Mouse (Mus musculus) midbrain, embryonic 13.5 days (tissue): Measurements from ENCODE around the gene Nhsl2. TPM values are rescaled to one million over a fixed set of nuclear protein-coding genes. Genes with fewer than 3 reads are reported as not detected.
A peak's percentile ranks its signal among the peaks of the same experiment; 100 is the strongest.

Experiments
- ATAC-seq: fragments of 200-750 bp; cut with Nextera tagmentation; 2 replicates; pipeline ENCODE4 v1.8.0; 2017; ENCODE audit warnings: mild to moderate bottlenecking, moderate TSS enrichment, moderate library complexity
- H3K27ac ChIP-seq: fragments of 300-500 bp; sonication (generic); 2 replicates; pipeline ENCODE4 v1.5.1; 2015; ENCODE audit warnings: inconsistent platforms, mild to moderate bottlenecking, moderate library complexity
- H3K27me3 ChIP-seq: fragments of 300-500 bp; sonication (generic); 2 replicates; pipeline ENCODE4 v1.6.1; 2015; ENCODE audit warnings: mild to moderate bottlenecking, inconsistent platforms
- H3K36me3 ChIP-seq: fragments of 300-500 bp; sonication (generic); 2 replicates; pipeline ENCODE4 v1.6.1; 2015; ENCODE audit warnings: mild to moderate bottlenecking, inconsistent platforms
- H3K4me1 ChIP-seq: fragments of 300-500 bp; sonication (generic); replicated peaks from 2 replicates; pipeline ENCODE4 v1.6.1; 2015; ENCODE audit warnings: inconsistent platforms
- H3K4me2 ChIP-seq: fragments of 300-500 bp; sonication (generic); replicated peaks from 2 replicates; pipeline ENCODE4 v1.6.1; 2015; ENCODE audit warnings: moderate library complexity, mild to moderate bottlenecking, inconsistent platforms
- H3K4me3 ChIP-seq: fragments of 300-500 bp; sonication (generic); replicated peaks from 2 replicates; pipeline ENCODE4 v1.5.1; 2015; ENCODE audit warnings: mild to moderate bottlenecking, inconsistent platforms
- H3K9ac ChIP-seq: fragments of 300-500 bp; sonication (generic); replicated peaks from 2 replicates; pipeline ENCODE4 v1.6.1; 2015; ENCODE audit warnings: mild to moderate bottlenecking, inconsistent platforms
- H3K9me3 ChIP-seq: fragments of 300-500 bp; sonication (generic); 2 replicates; pipeline ENCODE4 v1.6.1; 2016; ENCODE audit warnings: mild to moderate bottlenecking, inconsistent platforms
- WGBS: fragments of 180-500 bp; shearing (Covaris S2); methylation state at CpG from one replicate; pipeline ENCODE4 v1.1.7; 2015; 5-methylcytosine and 5-hydroxymethylcytosine counted together
- polyA plus RNA-seq: library from polyadenylated mRNA; unstranded; fragments of >200 nt; fragmentation: Nextera tagmentation; extraction: Ambion mirVana; gene quantifications from 2 replicates; pipeline ENCODE4 v1.2.1, GENCODE M21; 2015

The Nhsl2 gene
- polyA plus RNA-seq, 1 experiment from 2014 or later = 7.3 TPM

- H3K9ac ChIP-seq = no peak overlapping the region
- no peak overlapping the region for H3K4me3 ChIP-seq
- peaks cover 42% of the 10 kb centered on the region for H3K27me3 ChIP-seq
- no peaks in the 10 kb centered on the region for H3K36me3 ChIP-seq
- H3K4me2 ChIP-seq = no peak overlapping the region
- no peak overlapping the region for H3K27ac ChIP-seq
- 75% methylated on average over 2 of the region's 2 CpGs for WGBS
- no peak for ATAC-seq
- no peaks in the 10 kb centered on the region for H3K9me3 ChIP-seq
- no peaks in the 10 kb centered on the region for H3K4me1 ChIP-seq
These were observed 79.9 kb downstream of the Nhsl2 start for GRCm38 (mm10) chrX:101929131-101929530.

GRCm38 (mm10) chrX:101930301-101930700 lies 81.1 kb downstream of the Nhsl2 start:
- Histone ChIP-seq H3K27ac (no peak overlapping the region), H3K4me2 (no peak overlapping the region), H3K9me3 (no peaks in the 10 kb centered on the region), H3K27me3 (peaks cover 52% of the 10 kb centered on the region), H3K4me1 (no peaks in the 10 kb centered on the region), H3K36me3 (no peaks in the 10 kb centered on the region), H3K4me3 (no peak overlapping the region), H3K9ac (no peak overlapping the region)
- WGBS = 93% methylated on average over 6 of the region's 6 CpGs
- no peak for ATAC-seq

GRCm38 (mm10) chrX:101931016-101931415 lies 81.8 kb downstream of the Nhsl2 start:
- no peak for ATAC-seq
- peaks cover 54% of the 10 kb centered on the region for H3K27me3 ChIP-seq

GRCm38 (mm10) chrX:101932244-101932643 lies 83.1 kb downstream of the Nhsl2 start:
- H3K4me2 ChIP-seq = no peak overlapping the region
- WGBS = 85% methylated on average over 7 of the region's 7 CpGs
- no peaks in the 10 kb centered on the region for H3K4me1 ChIP-seq
- no peak for ATAC-seq
- H3K9me3 ChIP-seq = no peaks in the 10 kb centered on the region
- peaks cover 58% of the 10 kb centered on the region for H3K27me3 ChIP-seq
- H3K36me3 ChIP-seq = no peaks in the 10 kb centered on the region
- H3K9ac ChIP-seq = no peak overlapping the region
- H3K27ac ChIP-seq = no peak overlapping the region
- no peak overlapping the region for H3K4me3 ChIP-seq

More at GRCm38 (mm10) chrX:101931016-101931415, 81.8 kb downstream of the Nhsl2 start:
- 90% methylated on average over 5 of the region's 5 CpGs for WGBS
- Histone ChIP-seq H3K4me2 (no peak overlapping the region), H3K9me3 (no peaks in the 10 kb centered on the region), H3K9ac (no peak overlapping the region), H3K4me3 (no peak overlapping the region), H3K36me3 (no peaks in the 10 kb centered on the region), H3K4me1 (no peaks in the 10 kb centered on the region), H3K27ac (no peak overlapping the region)

GRCm38 (mm10) chrX:101933346-101933745 lies 84.2 kb downstream of the Nhsl2 start:
- ATAC-seq = no peak
- WGBS = 90% methylated on average over 5 of the region's 5 CpGs
- peaks cover 57% of the 10 kb centered on the region for H3K27me3 ChIP-seq

GRCm38 (mm10) chrX:101935291-101935840 lies 86.2 kb downstream of the Nhsl2 start:
- H3K4me2 ChIP-seq = no peak overlapping the region
- H3K9me3 ChIP-seq = no peaks in the 10 kb centered on the region
- WGBS = 41% methylated on average over 3 of the region's 3 CpGs
- H3K4me3 ChIP-seq = no peak overlapping the region
- no peaks in the 10 kb centered on the region for H3K4me1 ChIP-seq
- no peaks in the 10 kb centered on the region for H3K36me3 ChIP-seq
- no peak for ATAC-seq
- H3K9ac ChIP-seq = no peak overlapping the region
- peaks cover 60% of the 10 kb centered on the region; the same call in 1 of the 2 replicates for H3K27me3 ChIP-seq
- H3K27ac ChIP-seq = no peak overlapping the region

More at GRCm38 (mm10) chrX:101933346-101933745, 84.2 kb downstream of the Nhsl2 start:
- no peak overlapping the region for H3K9ac ChIP-seq
- no peaks in the 10 kb centered on the region for H3K9me3 ChIP-seq
- H3K4me1 ChIP-seq = no peaks in the 10 kb centered on the region
- H3K36me3 ChIP-seq = no peaks in the 10 kb centered on the region
- H3K27ac ChIP-seq = no peak overlapping the region
- no peak overlapping the region for H3K4me3 ChIP-seq
- H3K4me2 ChIP-seq = no peak overlapping the region

GRCm38 (mm10) chrX:101939486-101939885 lies 90.3 kb downstream of the Nhsl2 start:
- no peak overlapping the region for H3K4me3 ChIP-seq
- H3K27ac ChIP-seq = no peak overlapping the region
- no peak overlapping the region for H3K9ac ChIP-seq
- WGBS = 91% methylated on average over 5 of the region's 5 CpGs
- no peak overlapping the region for H3K4me2 ChIP-seq
- no peak for ATAC-seq
- H3K27me3 ChIP-seq = peaks cover 55% of the 10 kb centered on the region; the same call in 1 of the 2 replicates
- H3K9me3 ChIP-seq = no peaks in the 10 kb centered on the region
- no peaks in the 10 kb centered on the region for H3K36me3 ChIP-seq
- 0 out of 2 replicates have a peak, but pooled peaks cover 2% of the 10 kb centered on the region for H3K4me1 ChIP-seq

GRCm38 (mm10) chrX:101942461-101942896 lies 93.3 kb downstream of the Nhsl2 start:
- no peaks in the 10 kb centered on the region for H3K9me3 ChIP-seq
- WGBS = 18% methylated on average over 6 of the region's 6 CpGs
- H3K4me3 ChIP-seq = no peak overlapping the region
- H3K9ac ChIP-seq = no peak overlapping the region
- ATAC-seq = peak; percentile 90
- no peaks in the 10 kb centered on the region for H3K36me3 ChIP-seq
- H3K27ac ChIP-seq = no peak overlapping the region
- H3K4me1 ChIP-seq = 0 out of 2 replicates have a peak, but pooled peaks cover 2% of the 10 kb centered on the region
- no peak overlapping the region for H3K4me2 ChIP-seq
- H3K27me3 ChIP-seq = peaks cover 54% of the 10 kb centered on the region; the same call in 1 of the 2 replicates

- H3K9ac ChIP-seq = no peak overlapping the region
- H3K4me1 ChIP-seq = 0 out of 2 replicates have a peak, but pooled peaks cover 2% of the 10 kb centered on the region
- H3K4me2 ChIP-seq = no peak overlapping the region
- H3K27ac ChIP-seq = no peak overlapping the region
- no peak overlapping the region for H3K4me3 ChIP-seq
- WGBS = 78% methylated on average over 2 of the region's 2 CpGs
- peaks cover 55% of the 10 kb centered on the region; the same call in 1 of the 2 replicates for H3K27me3 ChIP-seq
- no peaks in the 10 kb centered on the region for H3K36me3 ChIP-seq
- H3K9me3 ChIP-seq = no peaks in the 10 kb centered on the region
- no peak for ATAC-seq
These were observed 94.6 kb downstream of the Nhsl2 start for GRCm38 (mm10) chrX:101943743-101944142.

GRCm38 (mm10) chrX:101944761-101945330 lies 95.7 kb downstream of the Nhsl2 start:
- Histone ChIP-seq H3K36me3 (no peaks in the 10 kb centered on the region), H3K4me1 (0 out of 2 replicates have a peak, but pooled peaks cover 2% of the 10 kb centered on the region), H3K9me3 (no peaks in the 10 kb centered on the region), H3K9ac (no peak overlapping the region), H3K4me3 (no peak overlapping the region), H3K27me3 (peaks cover 46% of the 10 kb centered on the region; the same call in 1 of the 2 replicates), H3K27ac (no peak overlapping the region), H3K4me2 (no peak overlapping the region)
- WGBS = 82% methylated on average over 2 of the region's 2 CpGs
- no peak for ATAC-seq

- Histone ChIP-seq H3K36me3 (no peaks in the 10 kb centered on the region), H3K27me3 (peaks cover 44% of the 10 kb centered on the region), H3K27ac (no peak overlapping the region), H3K4me3 (no peak overlapping the region), H3K9ac (no peak overlapping the region), H3K4me1 (0 out of 2 replicates have a peak, but pooled peaks cover 4% of the 10 kb centered on the region), H3K9me3 (no peaks in the 10 kb centered on the region), H3K4me2 (no peak overlapping the region)
- WGBS = 81% methylated on average over 6 of the region's 6 CpGs
- ATAC-seq = no peak
These were observed 103.3 kb downstream of the Nhsl2 start for GRCm38 (mm10) chrX:101952436-101952835.

GRCm38 (mm10) chrX:101953256-101953655 lies 104.1 kb downstream of the Nhsl2 start:
- WGBS = 94% methylated on average over 2 of the region's 2 CpGs
- no peak overlapping the region for H3K9ac ChIP-seq
- H3K4me3 ChIP-seq = no peak overlapping the region
- H3K4me2 ChIP-seq = no peak overlapping the region
- H3K27me3 ChIP-seq = peaks cover 48% of the 10 kb centered on the region
- H3K36me3 ChIP-seq = no peaks in the 10 kb centered on the region
- no peak overlapping the region for H3K27ac ChIP-seq
- H3K9me3 ChIP-seq = no peaks in the 10 kb centered on the region
- no peak for ATAC-seq
- 0 out of 2 replicates have a peak, but pooled peaks cover 4% of the 10 kb centered on the region for H3K4me1 ChIP-seq
